Mouse (Mus musculus): ENCODE data around the gene Hist1h4d.
"Not testable (repeated sequence)": the region's sequence is repeated elsewhere in the genome, so short reads cannot be mapped to it uniquely, and the experiment has no call there.

The Hist1h4d gene

GRCm38 (mm10) chr13:23550761-23551145, 30.6 kb upstream of the Hist1h4d start:
- CTCF ChIA-PET = interaction anchor here (0.8 kb wide), 1 partner anchor 16 kb away, joined by 4 read pairs; no protein-coding TSS in a partner anchor

GRCm38 (mm10) chr13:23551146-23551834, 30.1 kb upstream of the Hist1h4d start, which contains the start of gene Hist1h4f:
Gene Hist1h4f (minus strand): TSS chr13:23551648.
- CTCF ChIA-PET = interaction anchor here (0.7 to 0.8 kb wide), 2 partner anchors 16 to 1772 kb away, joined by 4 read pairs; no protein-coding TSS in a partner anchor

- CTCF ChIA-PET = interaction anchor here (0.6 to 1.6 kb wide), 3 partner anchors 9 to 1773 kb away, joined by 3 to 4 read pairs (median 4); no protein-coding TSS in a partner anchor
Measured at GRCm38 (mm10) chr13:23551931-23552914, 29.2 kb upstream of the Hist1h4d start.

GRCm38 (mm10) chr13:23552962-23553361, 28.4 kb upstream of the Hist1h4d start, which contains the start of gene Hist1h1d:
Gene Hist1h1d (plus strand): TSS chr13:23553262.
- CTCF ChIA-PET = interaction anchor here (1.6 kb wide), 1 partner anchor 15 kb away, joined by 4 read pairs; no protein-coding TSS in a partner anchor

GRCm38 (mm10) chr13:23554393-23554792, 27.0 kb upstream of the Hist1h4d start:
- CTCF ChIA-PET = interaction anchor here (0.7 to 1.6 kb wide), 2 partner anchors 10 to 17 kb away, joined by 3 to 4 read pairs; no protein-coding TSS in a partner anchor

- CTCF ChIA-PET = interaction anchor here (0.7 to 1.1 kb wide), 2 partner anchors 9 to 12 kb away, joined by 3 to 4 read pairs; partner anchors contain the start of genes Hist1h2bh and Hist1h3f
Measured at GRCm38 (mm10) chr13:23554925-23555838, 26.2 kb upstream of the Hist1h4d start.

GRCm38 (mm10) chr13:23555839-23556416, 25.5 kb upstream of the Hist1h4d start:
- CTCF ChIA-PET = interaction anchor here (0.6 to 1.1 kb wide), 2 partner anchors 12 to 179 kb away, joined by 4 to 6 read pairs; partner anchors contain the start of genes Hist1h2bh and Hist1h3f

- CTCF ChIA-PET = no interaction called here
Measured at GRCm38 (mm10) chr13:23556906-23557305, 24.5 kb upstream of the Hist1h4d start.

GRCm38 (mm10) chr13:23560699-23561098, 20.7 kb upstream of the Hist1h4d start:
- CTCF ChIA-PET = interaction anchor here (0.6 kb wide), 4 partner anchors 9 to 1523 kb away, joined by 3 to 6 read pairs (median 3); no protein-coding TSS in a partner anchor

- CTCF ChIA-PET = not testable (repeated sequence)
Measured at GRCm38 (mm10) chr13:23561531-23561882, 19.9 kb upstream of the Hist1h4d start.

GRCm38 (mm10) chr13:23561883-23562659, 19.3 kb upstream of the Hist1h4d start, which contains the start of gene Hist1h3e:
Gene Hist1h3e (minus strand): TSS chr13:23562369.
- CTCF ChIA-PET = not testable (repeated sequence)

GRCm38 (mm10) chr13:23562699-23563462, 18.5 kb upstream of the Hist1h4d start:
- CTCF ChIA-PET = interaction anchor here (0.5 to 0.7 kb wide), 4 partner anchors 13 to 161 kb away, joined by 3 to 7 read pairs (median 4); no protein-coding TSS in a partner anchor

- CTCF ChIA-PET = interaction anchor here (0.6 to 0.9 kb wide), 3 partner anchors 10 to 44 kb away, joined by 3 to 4 read pairs (median 3); no protein-coding TSS in a partner anchor
Measured at GRCm38 (mm10) chr13:23564482-23564881, 16.9 kb upstream of the Hist1h4d start.

GRCm38 (mm10) chr13:23570261-23571021, 11.0 kb upstream of the Hist1h4d start:
- CTCF ChIA-PET = not testable (repeated sequence)

GRCm38 (mm10) chr13:23571022-23571503, 10.3 kb upstream of the Hist1h4d start, which contains the start of the genes Hist1h2ae and Hist1h2bg:
Gene Hist1h2ae (minus strand): TSS chr13:23571220.
Gene Hist1h2bg (plus strand): TSS chr13:23571396.
- CTCF ChIA-PET = no interaction called here

GRCm38 (mm10) chr13:23571504-23572217, 9.7 kb upstream of the Hist1h4d start:
- CTCF ChIA-PET = not testable (repeated sequence)

All from spleen, embryonic (tissue).